Mouse (Mus musculus): ENCODE measurements at regions not wholly inside any gene's neighbourhood (a gene's known extent, or its start where the extent isn't known, plus 50 kb on each side); places are given as distances from the start of the nearest gene placed in this dataset.

GRCm38 (mm10) chr8:92209081-92209480, 148.3 kb upstream of the Irx5 start:
- no peak for DNase-seq (ENCODE audit: low spot score)

GRCm38 (mm10) chr8:92195635-92196034, 161.8 kb upstream of the Irx5 start:
- DNase-seq (ENCODE audit: low spot score) = no peak

GRCm38 (mm10) chr8:92194065-92194464, 163.4 kb upstream of the Irx5 start:
- no peak for DNase-seq (ENCODE audit: low spot score)

- no peak for DNase-seq (ENCODE audit: low spot score)
These were observed 167.0 kb upstream of the Irx5 start for GRCm38 (mm10) chr8:92190261-92191025.

GRCm38 (mm10) chr8:92183331-92183730, 174.1 kb upstream of the Irx5 start:
- DNase-seq (ENCODE audit: low spot score) = no peak

- no peak for DNase-seq (ENCODE audit: low spot score)
These were observed 176.8 kb upstream of the Irx5 start for GRCm38 (mm10) chr8:92180651-92181050.

GRCm38 (mm10) chr8:92179327-92179726, 178.1 kb upstream of the Irx5 start:
- no peak for DNase-seq (ENCODE audit: low spot score)

GRCm38 (mm10) chr8:92176101-92176500, 181.3 kb upstream of the Irx5 start:
- no peak for DNase-seq (ENCODE audit: low spot score)

GRCm38 (mm10) chr8:92174106-92174505, 183.3 kb upstream of the Irx5 start:
- DNase-seq (ENCODE audit: low spot score) = no peak

GRCm38 (mm10) chr8:92171578-92171977, 185.8 kb upstream of the Irx5 start:
- no peak for DNase-seq (ENCODE audit: low spot score)

GRCm38 (mm10) chr8:92167340-92167783, 190.1 kb upstream of the Irx5 start:
- DNase-seq (ENCODE audit: low spot score) = no peak

- no peak for DNase-seq (ENCODE audit: low spot score)
These were observed 192.1 kb upstream of the Irx5 start for GRCm38 (mm10) chr8:92165306-92165705.

- no peak for DNase-seq (ENCODE audit: low spot score)
These were observed 192.9 kb upstream of the Irx5 start for GRCm38 (mm10) chr8:92164496-92164895.

GRCm38 (mm10) chr8:92161002-92161401, 196.4 kb upstream of the Irx5 start:
- DNase-seq (ENCODE audit: low spot score) = no peak

GRCm38 (mm10) chr8:92158219-92158618, 199.2 kb upstream of the Irx5 start:
- no peak for DNase-seq (ENCODE audit: low spot score)

- no peak for DNase-seq (ENCODE audit: low spot score)
These were observed 204.9 kb upstream of the Irx5 start for GRCm38 (mm10) chr8:92152478-92152877.

- no peak for DNase-seq (ENCODE audit: low spot score)
These were observed 209.8 kb upstream of the Irx5 start for GRCm38 (mm10) chr8:92147672-92148071.

GRCm38 (mm10) chr8:92137091-92137882, 220.1 kb upstream of the Irx5 start:
- DNase-seq (ENCODE audit: low spot score) = no peak

- DNase-seq (ENCODE audit: low spot score) = no peak
These were observed 221.0 kb upstream of the Irx5 start for GRCm38 (mm10) chr8:92136413-92136812.

- no peak for DNase-seq (ENCODE audit: low spot score)
These were observed 223.0 kb upstream of the Irx5 start for GRCm38 (mm10) chr8:92134434-92134833.

- DNase-seq (ENCODE audit: low spot score) = no peak
These were observed 223.7 kb upstream of the Irx5 start for GRCm38 (mm10) chr8:92133484-92134406.

- no peak for DNase-seq (ENCODE audit: low spot score)
These were observed 224.5 kb upstream of the Irx5 start for GRCm38 (mm10) chr8:92132949-92133348.
